Mouse (Mus musculus) ES-E14 (cell line): Measurements from ENCODE around the gene Mrps21.

Experiments used
- CHD2 ChIP-seq: IDR thresholded peaks from 2 replicates; pipeline ENCODE4 v1.6.1; 2014; ENCODE audit warnings: mild to moderate bottlenecking, low read depth, low read length, inconsistent platforms
- ZC3H11A ChIP-seq: IDR thresholded peaks from 2 replicates; pipeline ENCODE4 v1.6.1; 2012; ENCODE audit warnings: low read depth, mild to moderate bottlenecking, inconsistent platforms, low read length, borderline replicate concordance
- ZNF384 ChIP-seq: IDR thresholded peaks from 2 replicates; pipeline ENCODE4 v1.6.1; 2012; ENCODE audit warnings: low read depth, low read length, inconsistent platforms

DNA sequence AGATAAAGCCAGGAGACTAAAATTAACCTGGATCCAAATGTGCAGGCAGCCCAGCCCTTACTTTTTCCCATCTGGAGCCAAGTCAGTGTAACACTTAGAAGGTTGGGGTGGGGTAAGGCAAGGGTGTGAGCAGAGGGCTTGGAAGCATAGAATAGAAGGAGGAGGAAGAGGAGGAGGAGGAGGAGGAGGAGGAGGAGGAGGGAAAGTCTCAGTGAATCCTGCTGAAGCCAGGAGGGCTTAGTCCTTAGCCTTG, 31.0 kb upstream of the Mrps21 start:
- no peak for TF ChIP-seq CHD2
- no peak for TF ChIP-seq ZC3H11A
- TF ChIP-seq ZNF384: no peak
